Mouse (Mus musculus): Measurements from ENCODE around the gene Magohb. TPM values are rescaled to one million over a fixed set of nuclear protein-coding genes. Genes with fewer than 3 reads are reported as not detected.

Gene Magohb
- polyA plus RNA-seq (2015; fragmentation: Nextera tagmentation; extraction: Ambion mirVana) = 62.1 and 70.2 TPM in 2 replicates

DNA sequence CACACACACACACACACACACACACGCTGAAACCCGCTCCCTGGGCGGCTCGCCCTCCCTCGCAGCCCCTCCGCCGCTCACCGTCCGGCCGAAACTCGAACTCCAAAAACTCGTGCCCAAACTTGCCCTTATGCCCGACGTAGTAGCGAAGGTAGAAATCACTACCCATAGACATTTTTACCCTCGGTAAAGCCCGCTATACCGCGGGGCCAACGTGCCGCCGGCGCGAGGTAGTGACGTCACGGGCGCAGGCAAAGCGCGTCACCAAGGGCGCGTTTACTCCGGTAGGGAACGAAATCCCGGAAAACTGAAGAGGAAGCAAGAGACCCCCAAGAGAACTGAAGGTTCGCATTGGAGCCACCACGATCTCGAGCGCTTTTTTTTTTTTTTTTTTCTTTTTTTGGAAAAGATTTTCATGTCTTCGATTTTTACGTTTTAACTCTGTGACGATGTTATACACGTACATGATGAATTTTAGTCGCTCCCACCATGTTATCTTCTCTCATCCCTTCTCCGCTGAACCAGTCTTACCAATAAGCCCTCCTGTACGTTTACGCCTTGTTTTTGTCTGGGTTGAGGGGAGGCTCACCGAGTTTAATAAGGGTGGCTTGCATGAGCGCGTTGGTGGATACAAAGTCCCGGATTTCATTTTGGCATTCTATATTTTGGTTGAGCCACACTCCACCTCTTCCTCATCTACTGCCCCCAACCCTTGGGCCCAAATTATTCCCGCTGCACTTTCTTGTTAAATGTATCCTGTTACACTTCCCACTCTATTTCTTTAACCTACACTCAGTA, at the start of gene Magohb:
Magohb (minus strand) TSS at position 254 of the 798 bp plus-strand sequence.
- ATAC-seq (replicated peaks; ENCODE audit: low FRiP score) = peak; percentile 86
- Histone ChIP-seq H3K27me3 (no peaks in the 10 kb centered on the region), H3K36me3 (peaks cover 8% of the 10 kb centered on the region), H3K9ac (peak within 1 kb of the TSS; percentile 59), H3K4me1 (peaks cover 13% of the 10 kb centered on the region; the same call in 1 of the 2 replicates), H3K4me2 (peak within 1 kb of the TSS; percentile 70), H3K27ac (peak within 1 kb of the TSS; percentile 74), H3K9me3 (replicated peaks) (no peaks in the 10 kb centered on the region), H3K4me3 (replicated peaks) (peak within 1 kb of the TSS; percentile 83)
- 3% methylated on average over 51 of the region's 51 CpGs for WGBS

DNA sequence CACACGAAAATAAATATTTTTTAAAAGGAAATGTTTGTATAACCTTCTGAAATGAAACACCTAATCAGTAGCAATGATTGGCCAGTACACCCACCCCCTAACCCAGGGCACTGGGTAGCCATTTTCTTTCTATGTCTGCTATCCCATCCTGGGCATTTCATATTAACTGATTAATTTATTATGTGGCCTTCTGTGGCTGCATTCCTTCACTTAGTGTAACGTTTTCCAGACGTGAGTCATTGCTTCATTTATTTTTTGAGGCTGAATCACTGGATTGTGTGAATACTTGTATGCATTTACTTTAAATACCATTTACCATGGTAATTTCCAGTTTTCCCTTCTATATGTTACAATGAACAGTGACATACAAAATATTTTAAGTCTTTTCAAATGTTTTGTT, 47.0 kb upstream of the Magohb start:
- no peaks in the 10 kb centered on the region for H3K36me3 ChIP-seq
- no peak overlapping the region for H3K4me2 ChIP-seq
- H3K4me3 ChIP-seq (replicated peaks) = no peak overlapping the region
- WGBS = 62% methylated on average over 3 of the region's 3 CpGs
- H3K9ac ChIP-seq = no peak overlapping the region
- no peaks in the 10 kb centered on the region for H3K27me3 ChIP-seq
- H3K27ac ChIP-seq = no peak overlapping the region
- no peak for ATAC-seq (replicated peaks; ENCODE audit: low FRiP score)
- no peaks in the 10 kb centered on the region for H3K4me1 ChIP-seq
- no peaks in the 10 kb centered on the region for H3K9me3 ChIP-seq (replicated peaks)

DNA sequence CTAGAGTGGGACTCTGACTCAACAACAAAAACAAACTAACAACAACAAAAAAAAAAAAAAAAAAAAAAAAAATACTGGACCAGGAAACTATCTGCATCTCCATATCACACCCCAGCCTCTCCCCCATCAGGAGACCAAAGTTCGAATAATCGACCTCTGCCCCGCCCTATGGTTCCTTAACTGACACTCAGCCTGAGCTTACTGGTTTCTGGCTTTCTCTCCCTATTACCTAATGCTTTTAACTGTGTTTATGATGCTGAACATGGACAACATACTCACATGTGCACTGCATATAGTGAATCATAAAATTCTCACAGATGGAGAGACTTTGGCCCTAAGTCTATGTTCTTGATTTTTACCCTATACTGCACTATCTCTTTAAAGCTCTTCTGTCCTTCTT, 46.3 kb upstream of the Magohb start:
- no peak for ATAC-seq (replicated peaks; ENCODE audit: low FRiP score)
- WGBS = 85% methylated on average over 3 of the region's 3 CpGs
- H3K27ac ChIP-seq = no peak overlapping the region

DNA sequence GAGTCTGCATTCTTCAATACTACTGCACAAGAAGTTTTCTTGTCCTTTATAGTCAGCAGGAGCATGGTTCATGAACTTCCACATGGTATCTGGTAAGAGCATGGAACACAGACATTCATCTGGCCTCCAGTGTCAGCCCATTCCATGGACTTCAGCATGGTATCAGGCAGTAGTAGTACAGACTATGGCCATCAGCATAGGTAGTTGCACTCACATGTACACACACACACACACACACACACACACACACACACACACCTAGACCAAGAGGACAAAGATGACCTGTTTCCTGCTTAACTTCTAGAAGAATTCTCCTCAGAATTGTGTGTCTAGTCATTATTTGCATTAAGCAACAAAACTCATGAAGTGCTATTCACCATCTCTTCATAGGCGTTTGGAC, 45.7 kb upstream of the Magohb start:
- Histone ChIP-seq H3K4me2 (no peak overlapping the region), H3K9me3 (replicated peaks) (no peaks in the 10 kb centered on the region), H3K9ac (no peak overlapping the region), H3K36me3 (no peaks in the 10 kb centered on the region), H3K27me3 (no peaks in the 10 kb centered on the region), H3K27ac (no peak overlapping the region), H3K4me3 (replicated peaks) (no peak overlapping the region), H3K4me1 (no peaks in the 10 kb centered on the region)
- 68% methylated on average over 1 of the region's 1 CpGs for WGBS
- no peak for ATAC-seq (replicated peaks; ENCODE audit: low FRiP score)

More for the DNA sequence above, 46.3 kb upstream of the Magohb start:
- no peak overlapping the region for H3K4me3 ChIP-seq (replicated peaks)
- no peak overlapping the region for H3K4me2 ChIP-seq
- H3K9ac ChIP-seq = no peak overlapping the region
- no peaks in the 10 kb centered on the region for H3K27me3 ChIP-seq
- no peaks in the 10 kb centered on the region for H3K36me3 ChIP-seq
- H3K4me1 ChIP-seq = no peaks in the 10 kb centered on the region
- H3K9me3 ChIP-seq (replicated peaks) = no peaks in the 10 kb centered on the region

DNA sequence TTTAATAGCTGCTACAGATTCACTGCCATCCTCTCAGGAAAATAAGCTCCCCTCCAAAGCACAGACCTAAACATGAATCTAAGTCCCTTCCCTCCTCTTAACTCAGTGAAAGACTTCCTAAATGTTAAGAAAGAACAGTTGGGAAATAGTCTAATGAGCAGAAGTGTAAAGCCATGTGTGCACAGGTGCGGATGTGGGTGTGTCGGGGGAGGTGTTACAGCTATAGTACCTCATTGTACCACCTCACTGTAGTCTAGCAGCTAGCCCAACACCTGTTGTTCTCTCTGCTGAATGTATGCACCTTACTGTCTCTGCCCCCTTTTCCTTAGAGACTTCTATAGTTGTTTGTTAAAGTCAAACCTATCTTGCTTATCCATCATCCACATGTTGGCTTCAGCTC, 34.0 kb upstream of the Magohb start:
- ATAC-seq (replicated peaks; ENCODE audit: low FRiP score) = no peak
- Histone ChIP-seq H3K27me3 (no peaks in the 10 kb centered on the region), H3K36me3 (no peaks in the 10 kb centered on the region), H3K4me2 (no peak overlapping the region), H3K9me3 (replicated peaks) (no peaks in the 10 kb centered on the region), H3K27ac (no peak overlapping the region), H3K4me1 (no peaks in the 10 kb centered on the region), H3K9ac (no peak overlapping the region), H3K4me3 (replicated peaks) (no peak overlapping the region)
- WGBS = 82% methylated on average over 2 of the region's 2 CpGs

DNA sequence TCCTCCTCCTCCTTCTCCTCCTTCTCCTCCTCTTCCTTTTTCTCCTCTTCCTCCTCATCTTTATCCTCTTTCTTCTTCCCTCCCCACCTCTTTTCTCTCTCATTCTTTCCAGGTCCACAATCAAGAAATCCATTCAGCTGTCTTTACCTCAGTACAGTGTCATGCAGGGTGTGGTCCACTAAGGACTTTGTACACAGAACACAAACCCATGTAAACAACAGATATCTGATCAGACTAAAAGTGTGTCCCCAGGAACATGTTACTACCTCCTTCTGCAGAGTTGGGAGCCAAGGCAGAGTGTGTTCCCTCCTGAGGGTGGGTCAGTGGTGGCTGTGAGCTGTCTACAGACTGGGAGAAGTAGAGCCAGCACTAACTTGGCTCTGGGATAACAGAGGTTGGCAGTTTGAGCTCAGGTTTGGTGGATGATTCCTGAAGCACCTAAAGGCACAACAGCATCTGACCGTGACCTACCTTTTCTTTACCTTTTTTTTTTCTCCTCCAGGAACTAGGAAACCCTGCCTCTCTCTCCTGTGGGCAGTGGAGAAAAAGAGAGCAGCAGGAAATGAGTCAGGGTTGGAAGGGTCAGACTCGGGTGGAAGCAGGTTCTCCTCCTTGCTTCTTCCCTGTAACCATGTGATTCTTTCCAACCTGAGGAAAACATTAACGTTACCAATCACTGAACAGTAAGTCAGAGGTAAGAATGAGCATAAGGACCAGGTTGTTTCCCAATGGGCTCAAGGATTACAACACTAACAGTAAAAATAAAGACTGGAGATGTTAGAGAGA, 29.0 kb upstream of the Magohb start:
- WGBS = 53% methylated on average over 3 of the region's 3 CpGs
- H3K27ac ChIP-seq = no peak overlapping the region
- H3K4me2 ChIP-seq = no peak overlapping the region
- H3K9me3 ChIP-seq (replicated peaks) = no peaks in the 10 kb centered on the region
- no peak for ATAC-seq (replicated peaks; ENCODE audit: low FRiP score)
- H3K27me3 ChIP-seq = no peaks in the 10 kb centered on the region
- H3K36me3 ChIP-seq = no peaks in the 10 kb centered on the region
- H3K4me1 ChIP-seq = no peaks in the 10 kb centered on the region
- no peak overlapping the region for H3K4me3 ChIP-seq (replicated peaks)
- no peak overlapping the region for H3K9ac ChIP-seq

DNA sequence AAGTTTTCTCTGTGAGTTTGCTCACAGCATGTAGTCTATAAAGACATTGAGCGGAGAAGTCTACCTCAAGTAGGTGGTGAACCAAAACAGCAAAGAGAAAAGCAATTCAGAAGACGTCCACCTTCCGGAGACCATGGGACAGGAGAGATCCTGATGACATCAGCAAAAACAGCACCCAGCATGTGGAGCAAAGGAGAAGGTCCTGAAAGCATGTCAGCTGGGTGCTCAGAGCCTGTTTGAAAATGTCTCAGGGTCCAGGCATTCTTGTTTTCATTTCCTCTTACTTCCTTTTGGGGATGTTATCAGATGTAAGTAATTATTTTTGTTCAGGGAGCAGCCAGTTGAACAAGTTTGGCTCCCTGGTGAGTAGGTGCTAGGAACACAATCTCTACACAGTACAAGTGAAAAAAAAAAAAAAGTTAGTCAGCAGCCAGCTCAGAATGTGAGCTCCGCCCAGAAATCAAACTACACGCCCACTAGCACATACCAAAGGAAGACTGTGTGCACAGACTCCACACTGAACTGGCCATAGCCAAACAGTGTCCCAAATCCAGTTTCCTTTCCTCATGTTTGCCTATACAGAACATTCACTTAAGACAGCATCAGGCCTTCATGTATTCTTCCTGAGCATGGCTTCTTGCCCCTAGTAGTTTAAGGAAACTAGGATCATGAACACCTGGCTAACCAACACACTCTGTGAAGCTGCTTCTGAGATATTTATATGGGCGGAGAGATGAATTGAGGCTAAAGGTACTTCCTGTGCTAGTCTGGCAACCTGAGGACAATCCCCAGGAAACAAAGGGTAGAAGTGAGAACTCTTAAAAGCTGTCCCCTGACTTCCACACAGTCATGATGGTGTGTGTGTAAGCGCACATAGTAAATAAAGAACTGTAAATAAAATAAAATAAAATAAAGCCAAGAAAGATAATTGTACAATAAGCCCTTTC, 23.4 kb upstream of the Magohb start:
- no peak overlapping the region for H3K4me3 ChIP-seq (replicated peaks)
- peak; percentile 82 for ATAC-seq (replicated peaks; ENCODE audit: low FRiP score)
- no peak overlapping the region for H3K9ac ChIP-seq
- H3K4me1 ChIP-seq = no peaks in the 10 kb centered on the region
- no peaks in the 10 kb centered on the region for H3K9me3 ChIP-seq (replicated peaks)
- H3K36me3 ChIP-seq = no peaks in the 10 kb centered on the region
- H3K4me2 ChIP-seq = no peak overlapping the region
- H3K27me3 ChIP-seq = no peaks in the 10 kb centered on the region
- WGBS = 78% methylated on average over 7 of the region's 7 CpGs
- H3K27ac ChIP-seq = no peak overlapping the region

DNA sequence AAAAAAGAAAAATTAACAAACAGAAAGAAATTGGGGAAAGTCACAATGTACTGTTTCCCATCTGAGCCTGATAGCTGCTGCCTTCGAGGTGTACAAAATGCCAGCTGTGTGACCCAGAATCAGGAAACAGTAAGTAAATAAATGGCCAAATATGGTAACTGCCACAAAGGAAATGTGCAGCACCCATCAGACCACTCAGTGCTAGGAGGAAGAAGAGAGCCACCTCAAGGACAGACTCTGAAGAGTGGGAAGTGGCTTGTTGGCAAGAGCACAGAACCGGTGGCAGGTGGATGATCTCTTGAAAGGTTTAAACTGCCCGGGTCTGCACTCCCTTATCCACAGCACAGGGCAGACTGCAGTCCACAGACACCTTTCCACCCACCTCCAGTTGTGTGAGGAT, 15.0 kb upstream of the Magohb start:
- 62% methylated on average over 3 of the region's 3 CpGs for WGBS
- Histone ChIP-seq H3K36me3 (no peaks in the 10 kb centered on the region), H3K4me3 (replicated peaks) (no peak overlapping the region), H3K4me1 (no peaks in the 10 kb centered on the region), H3K4me2 (no peak overlapping the region), H3K27ac (no peak overlapping the region), H3K27me3 (no peaks in the 10 kb centered on the region), H3K9me3 (replicated peaks) (no peaks in the 10 kb centered on the region), H3K9ac (no peak overlapping the region)
- no peak for ATAC-seq (replicated peaks; ENCODE audit: low FRiP score)

DNA sequence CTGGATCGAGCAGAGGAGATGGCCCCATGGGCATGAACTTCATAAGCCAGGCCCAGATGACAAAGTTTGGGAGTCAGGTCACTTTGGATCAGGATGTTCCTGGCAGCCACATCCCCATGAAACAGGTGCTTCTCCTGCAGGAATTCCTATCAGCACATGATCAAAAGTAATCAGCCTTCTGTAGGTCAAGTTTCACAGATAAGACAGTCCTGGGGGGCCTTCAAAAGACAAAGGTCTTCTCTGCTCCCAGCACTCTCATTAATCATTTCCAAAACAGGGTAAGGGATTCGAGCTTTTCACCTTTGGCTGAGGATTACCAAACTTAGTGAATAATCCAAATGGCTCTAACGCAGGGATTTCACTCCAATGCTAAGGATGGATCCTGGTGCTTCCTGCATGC, 11.7 kb upstream of the Magohb start:
- ATAC-seq (replicated peaks; ENCODE audit: low FRiP score) = no peak
- H3K4me2 ChIP-seq = no peak overlapping the region
- H3K4me1 ChIP-seq = no peaks in the 10 kb centered on the region
- no peaks in the 10 kb centered on the region for H3K36me3 ChIP-seq
- no peaks in the 10 kb centered on the region for H3K27me3 ChIP-seq
- no peak overlapping the region for H3K9ac ChIP-seq
- WGBS = 64% methylated on average over 3 of the region's 3 CpGs
- no peaks in the 10 kb centered on the region for H3K9me3 ChIP-seq (replicated peaks)
- no peak overlapping the region for H3K27ac ChIP-seq
- H3K4me3 ChIP-seq (replicated peaks) = no peak overlapping the region

DNA sequence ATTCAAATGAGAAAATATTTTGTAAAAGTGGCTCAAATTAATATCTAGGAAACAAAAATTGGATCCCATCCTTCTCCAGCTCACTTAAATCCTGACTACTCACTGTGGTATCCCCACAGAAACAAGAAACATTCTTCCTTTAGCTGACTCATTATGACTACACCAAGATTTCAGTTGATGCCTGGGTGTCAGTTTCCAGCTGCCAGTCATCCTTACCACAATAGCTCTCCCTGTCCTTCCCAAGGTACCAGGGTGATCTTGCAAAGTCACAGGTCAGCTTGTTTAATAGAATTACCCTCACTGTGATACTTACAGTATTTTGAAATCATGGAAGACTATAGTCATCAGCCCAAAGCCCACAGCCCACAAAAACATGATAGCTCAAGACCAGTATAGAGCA, 5.5 kb upstream of the Magohb start:
- H3K4me2 ChIP-seq = no peak overlapping the region
- ATAC-seq (replicated peaks; ENCODE audit: low FRiP score) = no peak
- H3K4me3 ChIP-seq (replicated peaks) = no peak overlapping the region
- H3K9me3 ChIP-seq (replicated peaks) = no peaks in the 10 kb centered on the region
- H3K36me3 ChIP-seq = no peaks in the 10 kb centered on the region
- H3K9ac ChIP-seq = no peak overlapping the region
- no peaks in the 10 kb centered on the region for H3K4me1 ChIP-seq
- no peak overlapping the region for H3K27ac ChIP-seq
- H3K27me3 ChIP-seq = no peaks in the 10 kb centered on the region

DNA sequence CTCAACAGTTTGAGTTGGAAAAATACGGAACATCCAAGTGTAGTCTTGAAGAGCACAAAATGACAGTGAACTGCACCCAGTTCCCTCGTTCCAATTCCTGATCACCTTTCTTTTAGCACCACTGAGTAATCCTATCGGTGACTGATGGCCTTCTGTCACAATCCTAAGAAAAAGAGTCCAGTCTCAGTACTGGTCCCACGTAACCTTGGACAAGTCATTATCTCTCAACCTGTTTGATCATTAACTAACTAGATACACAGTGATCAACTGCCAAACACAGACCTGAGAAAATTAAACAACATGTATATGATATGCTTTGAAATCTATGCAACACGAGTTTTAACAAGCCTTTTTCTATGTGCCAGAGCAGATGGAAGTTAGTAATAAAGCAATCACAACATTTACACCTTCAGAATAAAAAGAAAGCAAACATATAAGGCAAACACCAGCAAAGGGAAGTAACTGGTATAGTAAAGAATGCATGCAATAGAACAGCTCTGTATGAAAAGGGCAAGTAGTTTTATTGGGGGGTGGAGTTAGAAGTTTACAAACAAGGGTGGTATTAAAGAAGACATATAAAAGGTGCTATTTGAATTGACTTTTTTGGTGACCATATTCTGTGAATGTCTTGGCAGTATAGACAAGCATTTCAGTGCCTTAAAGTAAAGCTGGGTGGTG, 1.5 kb upstream of the Magohb start:
- H3K36me3 ChIP-seq = no peaks in the 10 kb centered on the region
- H3K4me3 ChIP-seq (replicated peaks) = no peak overlapping the region
- ATAC-seq (replicated peaks; ENCODE audit: low FRiP score) = no peak
- no peaks in the 10 kb centered on the region for H3K9me3 ChIP-seq (replicated peaks)
- no peak overlapping the region for H3K9ac ChIP-seq
- H3K27me3 ChIP-seq = no peaks in the 10 kb centered on the region
- H3K4me2 ChIP-seq = no peak overlapping the region
- H3K4me1 ChIP-seq = peaks cover 13% of the 10 kb centered on the region; the same call in 1 of the 2 replicates
- 81% methylated on average over 5 of the region's 5 CpGs for whole genome bisulfite sequencing
- H3K27ac ChIP-seq = no peak overlapping the region
